Mouse (Mus musculus) ovary, adult 18-20 months (tissue): ENCODE results near the gene Slc39a10.
"Not testable (repeated sequence)": the region's sequence is repeated elsewhere in the genome, so short reads cannot be mapped to it uniquely, and the experiment has no call there.

Experiments
- DNase-seq: peaks from one replicate; pipeline ENCODE4 v3.0.0; 2022; ENCODE audit warnings: low spot score, mixed read lengths

Slc39a10 gene

GRCm38 (mm10) chr1:46864175-46864885 lies 28.3 kb downstream of the Slc39a10 start:
- no peak for DNase-seq

GRCm38 (mm10) chr1:46863434-46863833 lies 29.2 kb downstream of the Slc39a10 start:
- no peak for DNase-seq

- no peak for DNase-seq
These were observed 32.6 kb downstream of the Slc39a10 start for GRCm38 (mm10) chr1:46860082-46860481.

GRCm38 (mm10) chr1:46858579-46858978 lies 34.1 kb downstream of the Slc39a10 start:
- no peak for DNase-seq

GRCm38 (mm10) chr1:46856498-46856897 lies 36.2 kb downstream of the Slc39a10 start:
- DNase-seq, result no peak

- DNase-seq, result no peak
These were observed 38.4 kb downstream of the Slc39a10 start for GRCm38 (mm10) chr1:46854036-46854900.

- DNase-seq, result peak; percentile 92
These were observed 39.2 kb downstream of the Slc39a10 start for GRCm38 (mm10) chr1:46853317-46854035.

GRCm38 (mm10) chr1:46852600-46853272 lies 39.9 kb downstream of the Slc39a10 start:
- DNase-seq, result peak; percentile 53

- no peak for DNase-seq
These were observed 40.4 kb downstream of the Slc39a10 start for GRCm38 (mm10) chr1:46852216-46852599.

GRCm38 (mm10) chr1:46851586-46851985 lies 41.1 kb downstream of the Slc39a10 start:
- no peak for DNase-seq

- peak; percentile 24 for DNase-seq
These were observed 42.9 kb downstream of the Slc39a10 start for GRCm38 (mm10) chr1:46849758-46850157.

GRCm38 (mm10) chr1:46845221-46845620 lies 47.4 kb downstream of the Slc39a10 start:
- DNase-seq, result no peak

- DNase-seq, result no peak
These were observed 48.4 kb downstream of the Slc39a10 start for GRCm38 (mm10) chr1:46844281-46844680.

- peak; percentile 9 for DNase-seq
These were observed 49.2 kb downstream of the Slc39a10 start for GRCm38 (mm10) chr1:46843406-46843805.

- no peak for DNase-seq
These were observed 60.7 kb downstream of the Slc39a10 start for GRCm38 (mm10) chr1:46831927-46832326.

- DNase-seq, result no peak
These were observed 62.4 kb downstream of the Slc39a10 start for GRCm38 (mm10) chr1:46830066-46830843.

- no peak for DNase-seq
These were observed 70.2 kb downstream of the Slc39a10 start for GRCm38 (mm10) chr1:46822256-46822972.

- no peak for DNase-seq
These were observed 74.7 kb downstream of the Slc39a10 start for GRCm38 (mm10) chr1:46817934-46818333.

GRCm38 (mm10) chr1:46808630-46809029 lies 84.0 kb downstream of the Slc39a10 start:
- not testable (repeated sequence) for DNase-seq

- DNase-seq, result no peak
These were observed 87.6 kb downstream of the Slc39a10 start for GRCm38 (mm10) chr1:46805074-46805473.
